9 mouse cellular contexts compared by ENCODE assay signal in the genomic region with DNA sequence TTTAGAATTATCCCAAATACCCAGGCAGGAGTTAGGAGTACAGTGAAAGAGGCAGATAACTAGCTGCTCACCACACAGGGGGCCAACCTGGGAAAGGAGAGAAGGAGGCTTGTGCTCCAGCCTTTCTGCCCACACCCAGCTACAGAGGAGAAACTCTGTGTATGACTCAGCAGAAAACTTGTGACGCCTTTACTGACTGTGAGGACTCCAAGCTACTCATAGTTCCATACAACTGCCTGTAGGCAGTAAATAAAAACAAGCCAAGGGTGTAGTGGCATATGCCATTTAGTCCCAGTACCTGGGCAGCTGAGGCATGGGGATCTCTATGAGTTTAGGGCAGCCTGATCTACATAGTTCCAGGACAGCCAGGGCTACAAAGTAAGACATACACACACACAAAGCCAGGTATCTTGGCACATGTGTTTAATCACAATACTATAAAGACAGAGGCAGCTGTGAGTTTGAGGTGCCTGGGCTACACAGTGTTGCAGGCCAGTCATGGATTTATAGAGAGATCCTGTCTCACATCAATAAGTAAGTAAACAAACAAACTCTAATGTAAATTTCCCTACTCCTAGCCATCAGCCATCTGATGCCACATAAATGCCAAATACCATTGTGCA. TPM values are rescaled to one million over a fixed set of nuclear protein-coding genes. Genes with fewer than 3 reads are reported as not detected.
DNase-seq lines count a peak whose midpoint lies in the region; ATAC-seq and TF ChIP-seq lines count a peak whose summit lies in the region.
"Had no signal": no experiment of that assay in that cellular context is flagged by ENCODE, and none has a peak within 500 bp of the region (broad histone marks: within the 10 kb centered on the region; RNA-seq: fewer than 3 reads in every experiment).

No protein-coding gene starts in this region.

- H3K9me3 ChIP-seq in intestine, postnatal 0 days (ENCODE audit: control insufficient read depth), result no peaks in the 10 kb centered on the region
- H3K9me3 ChIP-seq in hindbrain, embryonic 11.5 days (ENCODE audit: control insufficient read depth, low read length), result no peaks in the 10 kb centered on the region

- peaks cover 5% of the 10 kb centered on the region for H3K79me2 ChIP-seq in heart, adult 2 months (replicated peaks; ENCODE audit: control insufficient read depth, insufficient read depth, low read length)

- no peak for DNase-seq in heart, adult 2 months
- DNase-seq in heart, adult 8-10 months (ENCODE audit: low spot score), result no peak
- DNase-seq in 416B (ENCODE audit: low read depth) (peak; percentile 78), adipocyte (ENCODE audit: low spot score) (peak; percentile 21)
- DNase-seq in urinary bladder, postnatal 25 days (ENCODE audit: low spot score), result no peak
- DNase-seq in cerebellum, postnatal 25 days, result no peak
- no peak for DNase-seq in hindbrain, embryonic 11.5 days (ENCODE audit: low spot score)
- DNase-seq: right cerebral cortex, adult 18-20 months had no signal

- H3K27ac ChIP-seq in heart, adult 2 months, result peak overlapping the region; percentile 64
- no peak overlapping the region; the same call in 1 of the 2 replicates for H3K27ac ChIP-seq in intestine, postnatal 0 days (ENCODE audit: low read depth, low read length)
- H3K27ac ChIP-seq in hindbrain, embryonic 11.5 days (ENCODE audit: low read depth, low read length), result no peak overlapping the region

- TF ChIP-seq EP300 in heart, adult 2 months (IDR thresholded peaks at IDR 0.05; ENCODE audit: insufficient read depth, low read depth, low read length), result no peak

- H3K9ac ChIP-seq in heart, adult 2 months (ENCODE audit: low read depth, low read length), result peak overlapping the region; percentile 6; the same call in 1 of the 2 replicates
- H3K9ac ChIP-seq in intestine, postnatal 0 days (ENCODE audit: low read depth, low read length), result no peak overlapping the region
- no peak overlapping the region for H3K9ac ChIP-seq in hindbrain, embryonic 11.5 days (ENCODE audit: low read depth, low read length)

- no peak overlapping the region for H3K4me3 ChIP-seq in heart, adult 2 months
- H3K4me3 ChIP-seq in intestine, postnatal 0 days (ENCODE audit: low read depth, low read length), result no peak overlapping the region
- H3K4me3 ChIP-seq in hindbrain, embryonic 11.5 days (ENCODE audit: low read depth, low read length), result no peak overlapping the region

- intact Hi-C loops in heart, adult 2 months (cut with DNase I), result no loop called here

- no peaks in the 10 kb centered on the region for H3K27me3 ChIP-seq in heart, adult 2 months (ENCODE audit: control insufficient read depth, insufficient read depth, low read length)
- H3K27me3 ChIP-seq in intestine, postnatal 0 days (replicated peaks; ENCODE audit: control insufficient read depth, insufficient read depth, low read length), result no peaks in the 10 kb centered on the region
- H3K27me3 ChIP-seq in hindbrain, embryonic 11.5 days (ENCODE audit: control insufficient read depth, insufficient read depth, low read length), result no peaks in the 10 kb centered on the region

- no peak for TF ChIP-seq POLR2A in heart, adult 2 months (IDR thresholded peaks at IDR 0.05; ENCODE audit: insufficient read depth, low read depth, low read length)

- H3K4me1 ChIP-seq in heart, adult 2 months (ENCODE audit: control insufficient read depth, insufficient read depth, low read length), result peaks cover 16% of the 10 kb centered on the region
- H3K4me1 ChIP-seq in intestine, postnatal 0 days (replicated peaks; ENCODE audit: control insufficient read depth, insufficient read depth, low read length), result no peaks in the 10 kb centered on the region
- H3K4me1 ChIP-seq in hindbrain, embryonic 11.5 days (replicated peaks; ENCODE audit: control insufficient read depth, insufficient read depth, low read length), result no peaks in the 10 kb centered on the region

- no peak overlapping the region for H3K4me2 ChIP-seq in intestine, postnatal 0 days (replicated peaks; ENCODE audit: low read depth)
- H3K4me2 ChIP-seq in hindbrain, embryonic 11.5 days (replicated peaks; ENCODE audit: low read depth, low read length), result no peak overlapping the region

- TF ChIP-seq CTCF in heart, adult 2 months (IDR thresholded peaks at IDR 0.05), result no peak
- TF ChIP-seq CTCF in intestine, postnatal 0 days (IDR thresholded peaks at IDR 0.05; ENCODE audit: low read depth), result no peak

- ATAC-seq in intestine, postnatal 0 days, result peak; percentile 21; the same call in 1 of the 2 replicates
- no peak for ATAC-seq in hindbrain, embryonic 11.5 days (ENCODE audit: low FRiP score)

- 6% methylated on average over 1 of the region's 1 CpGs for WGBS in heart, adult 2 months
- 24% methylated on average over 1 of the region's 1 CpGs for WGBS in intestine, postnatal 0 days
- 73% methylated on average over 1 of the region's 1 CpGs for WGBS in hindbrain, embryonic 11.5 days

- peaks cover 36% of the 10 kb centered on the region for H3K36me3 ChIP-seq in heart, adult 2 months (ENCODE audit: control insufficient read depth, insufficient read depth, low read length)
- H3K36me3 ChIP-seq in intestine, postnatal 0 days (ENCODE audit: control insufficient read depth, insufficient read depth), result peaks cover 65% of the 10 kb centered on the region
- H3K36me3 ChIP-seq in hindbrain, embryonic 11.5 days (ENCODE audit: control insufficient read depth, insufficient read depth, low read length), result peaks cover 17% of the 10 kb centered on the region

RNA-seq across cellular contexts. Expression of gene Chd2, which starts 24.1 kb away (rescaled TPM):
- 10 to 100 TPM; 38.1 to 43.3 TPM for total RNA-seq in heart, adult 2 months (2021)
- polyA plus RNA-seq in heart, adult 2 months (2012; rRNA removed), result 32.9 and 38.0 TPM in 2 replicates
- 10 to 100 TPM; 37.2 to 45.8 (median 39.8) TPM for total RNA-seq in heart, adult 8-10 months (2022)
- 19.3 and 25.4 TPM in 2 replicates for polyA plus RNA-seq in intestine, postnatal 0 days (2015; fragmentation: Nextera tagmentation; extraction: Ambion mirVana)
- polyA plus RNA-seq in hindbrain, embryonic 11.5 days (2014; fragmentation: Nextera tagmentation; extraction: Ambion mirVana), result 45.4 and 64.4 TPM in 2 replicates

Comparison
In these comparisons a context has a peak if more than half of its experiments do, and no peak if none do; other contexts are left out.
1. DNase-seq: peak in 416B (single experiment) and adipocyte (single experiment); none in heart, adult 2 months (0 of 2), heart, adult 8-10 months (single experiment), urinary bladder, postnatal 25 days (single experiment), cerebellum, postnatal 25 days (0 of 2) and hindbrain, embryonic 11.5 days (single experiment).